Mouse (Mus musculus) testis, adult 2 months (tissue): Measurements from ENCODE around the gene Dcst2. TPM values are rescaled to one million over a fixed set of nuclear protein-coding genes. Genes with fewer than 3 reads are reported as not detected.

Source experiments
- H3K27ac ChIP-seq: fragments of 200-500 bp; 2 replicates; pipeline ENCODE4 v1.5.1; 2012; ENCODE audit warnings: low read depth, low read length; ENCODE audit not compliant: control insufficient read depth, insufficient read depth
- H3K27me3 ChIP-seq: fragments of 200-500 bp; 2 replicates; pipeline ENCODE4 v1.6.1; 2012; ENCODE audit warnings: mild to moderate bottlenecking, low read length, moderate library complexity; ENCODE audit not compliant: control insufficient read depth, insufficient read depth
- H3K36me3 ChIP-seq: fragments of 200-500 bp; 2 replicates; pipeline ENCODE4 v1.6.1; 2012; ENCODE audit warnings: mild to moderate bottlenecking, low read length; ENCODE audit not compliant: control insufficient read depth, insufficient read depth
- H3K4me1 ChIP-seq: fragments of 200-500 bp; 2 replicates; pipeline ENCODE4 v1.6.1; 2012; ENCODE audit warnings: low read length; ENCODE audit not compliant: control insufficient read depth, insufficient read depth
- H3K4me3 ChIP-seq: fragments of 200-500 bp; 2 replicates; pipeline ENCODE4 v1.5.1; 2012; ENCODE audit warnings: low read depth, mild to moderate bottlenecking, low read length, moderate library complexity, mixed read lengths; ENCODE audit not compliant: control insufficient read depth
- CTCF ChIP-seq: fragments of 200-500 bp; IDR thresholded peaks from 2 replicates; pipeline ENCODE4 v1.5.1; 2012; ENCODE audit warnings: low read depth, mild to moderate bottlenecking, inconsistent platforms, low read length, moderate library complexity; ENCODE audit not compliant: control insufficient read depth, insufficient read depth, insufficient replicate concordance
- POLR2A ChIP-seq: fragments of 200-500 bp; IDR thresholded peaks from 2 replicates; pipeline ENCODE4 v1.6.1; 2012; ENCODE audit warnings: low read depth, mild to moderate bottlenecking, inconsistent platforms, low read length, moderate library complexity; ENCODE audit not compliant: control insufficient read depth
- polyA plus RNA-seq: library from polyadenylated mRNA; depleted of rRNA; stranded (reverse); fragments of >200 nt; gene quantifications from 2 replicates; pipeline ENCODE4 v1.2.3, GENCODE M21; 2012; rRNA removed

Gene Dcst2
- polyA plus RNA-seq: 108 and 110 TPM in 2 replicates

- no peak within 1 kb of the TSS for H3K27ac ChIP-seq
- peaks cover 2% of the 10 kb centered on the region for H3K4me1 ChIP-seq
- no peak within 1 kb of the TSS; the same call in 1 of the 2 replicates for H3K4me3 ChIP-seq
- TF ChIP-seq POLR2A: no peak
- TF ChIP-seq CTCF: no peak
- no peaks in the 10 kb centered on the region for H3K36me3 ChIP-seq
- no peaks in the 10 kb centered on the region for H3K27me3 ChIP-seq
These were observed at the start of gene Dcst2 for GRCm38 (mm10) chr3:89361675-89362074. Dcst2 (plus strand) TSS chr3:89361975.

DNA sequence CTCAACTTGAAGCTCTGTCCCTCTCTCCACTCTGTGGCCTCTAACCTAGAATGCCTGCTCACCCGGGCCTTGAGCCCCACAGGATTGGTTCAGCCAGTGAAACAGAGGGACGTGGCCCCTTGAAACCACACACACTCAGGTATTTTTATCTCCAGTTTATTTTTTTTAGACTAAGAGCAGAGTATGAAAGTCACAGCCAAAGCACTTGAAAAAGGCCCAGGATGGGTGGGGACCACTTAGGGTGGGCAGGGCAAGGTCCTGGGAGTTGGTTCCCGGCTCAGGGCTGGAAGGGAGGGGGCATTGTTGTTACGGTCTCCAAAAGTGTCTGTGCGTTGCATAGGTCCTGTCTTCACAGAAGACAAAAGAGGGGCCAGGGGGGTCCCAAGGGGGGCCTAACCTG lies 47.4 kb upstream of the Dcst2 start:
- H3K27me3 ChIP-seq: no peaks in the 10 kb centered on the region
- no peak for TF ChIP-seq POLR2A
- TF ChIP-seq CTCF: no peak
- H3K4me3 ChIP-seq: no peak overlapping the region
- H3K27ac ChIP-seq: no peak overlapping the region
- H3K4me1 ChIP-seq: peaks cover 37% of the 10 kb centered on the region
- no peaks in the 10 kb centered on the region for H3K36me3 ChIP-seq

DNA sequence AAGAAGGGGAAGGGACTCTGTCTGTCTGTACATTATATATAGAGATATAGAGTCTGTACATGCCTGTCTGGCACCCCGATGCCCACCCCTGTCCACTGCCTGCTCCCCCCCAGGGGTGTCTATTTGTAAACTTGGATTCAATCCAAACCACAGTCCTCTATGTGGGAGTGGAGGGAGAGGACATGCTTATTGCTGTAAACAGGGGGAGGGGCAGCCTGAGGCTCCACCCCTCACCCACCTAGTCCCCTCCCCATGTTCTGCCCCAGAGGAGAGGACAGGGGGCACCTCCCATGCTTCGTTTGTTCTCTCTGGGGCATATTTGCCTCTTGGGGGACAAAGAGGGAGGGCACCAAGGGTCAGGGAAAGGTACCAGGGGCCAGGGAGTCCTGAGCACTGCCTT lies 47.0 kb upstream of the Dcst2 start:
- H3K36me3 ChIP-seq: no peaks in the 10 kb centered on the region
- peaks cover 38% of the 10 kb centered on the region for H3K4me1 ChIP-seq
- no peak for TF ChIP-seq POLR2A
- no peak for TF ChIP-seq CTCF
- H3K4me3 ChIP-seq: no peak overlapping the region
- H3K27me3 ChIP-seq: no peaks in the 10 kb centered on the region
- H3K27ac ChIP-seq: no peak overlapping the region

GRCm38 (mm10) chr3:89315195-89315929 lies 46.4 kb upstream of the Dcst2 start:
- H3K36me3 ChIP-seq: no peaks in the 10 kb centered on the region
- H3K4me1 ChIP-seq: peaks cover 44% of the 10 kb centered on the region
- TF ChIP-seq CTCF: peak; percentile 99
- no peak for TF ChIP-seq POLR2A
- no peak overlapping the region; the same call in 1 of the 2 replicates for H3K4me3 ChIP-seq
- no peaks in the 10 kb centered on the region for H3K27me3 ChIP-seq
- no peak overlapping the region for H3K27ac ChIP-seq

- no peaks in the 10 kb centered on the region for H3K27me3 ChIP-seq
- TF ChIP-seq CTCF: no peak
- no peak for TF ChIP-seq POLR2A
- H3K27ac ChIP-seq: no peak overlapping the region
- H3K4me1 ChIP-seq: peaks cover 52% of the 10 kb centered on the region
- peak overlapping the region; percentile 66 for H3K4me3 ChIP-seq
- no peaks in the 10 kb centered on the region for H3K36me3 ChIP-seq
These were observed 45.6 kb upstream of the Dcst2 start for GRCm38 (mm10) chr3:89315930-89316831.

- Histone ChIP-seq H3K27ac (no peak overlapping the region), H3K27me3 (no peaks in the 10 kb centered on the region; the same call in 1 of the 2 replicates), H3K4me1 (peaks cover 58% of the 10 kb centered on the region), H3K36me3 (no peaks in the 10 kb centered on the region), H3K4me3 (no peak overlapping the region)
- TF ChIP-seq CTCF (peak; percentile 93), POLR2A (0 out of 2 replicates have a peak, but pooled peaks have one; percentile 14)
These were observed 44.9 kb upstream of the Dcst2 start for GRCm38 (mm10) chr3:89316833-89317232.

DNA sequence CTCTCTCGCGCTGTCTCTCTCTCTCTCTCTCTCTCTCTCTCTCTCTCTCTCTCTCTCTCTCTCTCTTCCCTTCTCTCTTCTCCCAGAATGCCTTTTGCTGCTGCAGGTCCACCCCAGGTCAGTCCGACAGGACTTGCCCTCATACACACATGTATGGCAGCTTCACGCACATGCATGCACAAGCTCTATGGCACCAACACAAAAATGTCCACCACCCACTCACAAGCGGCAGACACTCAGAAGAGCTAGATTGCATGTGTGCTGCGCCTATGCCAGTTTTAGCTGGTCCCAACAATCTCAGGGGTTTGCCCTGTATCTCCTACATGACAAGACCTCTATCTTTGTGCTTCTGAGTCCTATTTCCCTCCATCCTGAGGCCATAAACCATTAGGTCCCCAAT lies 44.5 kb upstream of the Dcst2 start:
- Histone ChIP-seq H3K36me3 (no peaks in the 10 kb centered on the region), H3K27me3 (no peaks in the 10 kb centered on the region; the same call in none of the 2 replicates), H3K4me3 (no peak overlapping the region), H3K4me1 (peaks cover 62% of the 10 kb centered on the region), H3K27ac (no peak overlapping the region)
- no peak for TF ChIP-seq CTCF
- TF ChIP-seq POLR2A: no peak
